Mouse (Mus musculus): ENCODE measurements around the gene Magi1.

Gene Magi1

DNA sequence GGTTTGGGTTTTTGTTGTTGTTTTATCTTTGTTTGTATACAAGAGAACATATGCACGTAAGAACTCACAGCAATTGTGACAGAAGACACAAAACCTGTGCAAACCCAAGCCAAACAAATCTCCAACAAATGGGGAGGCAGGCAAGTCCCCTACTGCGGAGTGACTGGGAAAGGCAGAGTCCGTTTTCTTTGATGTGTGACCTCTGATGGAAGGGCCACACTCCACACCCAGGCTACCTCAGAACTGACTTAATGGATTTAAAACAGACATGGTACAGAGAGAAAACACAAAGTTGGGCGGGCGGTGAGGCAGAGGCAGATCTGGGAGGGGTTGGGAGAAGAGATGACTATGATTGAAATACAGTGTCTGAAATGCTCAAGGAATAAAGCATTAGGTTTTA is 390.8 kb downstream of the Magi1 start:
- DNase-seq (ENCODE audit: low read depth): no peak

DNA sequence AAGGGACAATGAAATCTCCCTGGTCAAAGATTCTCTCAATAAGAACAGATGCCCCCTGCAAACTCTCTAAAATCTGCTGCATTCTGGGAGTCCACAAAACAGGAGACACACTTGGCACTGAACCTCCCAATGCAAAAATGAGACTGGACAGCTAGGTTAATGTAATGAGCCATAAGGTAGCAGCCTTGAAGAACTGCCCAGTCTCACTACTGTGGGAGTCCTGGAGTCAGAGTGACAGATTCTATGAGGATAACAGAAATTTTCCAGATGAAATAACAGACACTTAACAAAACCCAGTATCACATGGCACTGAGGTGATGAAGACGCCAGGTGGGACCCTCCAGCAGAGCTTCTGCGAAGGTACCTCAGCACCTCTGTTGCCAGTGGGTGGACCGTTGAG is 393.7 kb downstream of the Magi1 start:
- DNase-seq (ENCODE audit: low read depth): no peak

DNA sequence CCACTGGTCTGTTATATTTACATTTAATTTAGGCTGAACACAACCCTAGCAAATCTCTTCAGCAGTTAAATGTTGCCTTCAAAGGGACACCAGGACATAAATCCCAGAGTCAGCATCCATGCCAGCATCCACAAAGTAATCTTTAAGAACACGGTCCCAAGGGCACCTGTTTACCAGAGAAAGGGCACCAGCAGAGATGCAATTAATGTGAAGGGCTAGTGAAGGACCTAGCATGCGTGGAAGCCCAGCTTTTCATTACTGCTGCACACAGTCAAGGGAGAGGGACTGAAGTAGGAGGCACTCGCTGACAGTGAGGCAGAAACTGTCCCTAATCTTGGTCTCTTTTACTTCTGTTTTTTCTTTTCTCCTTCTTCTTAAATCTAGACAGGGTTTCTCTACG is 406.4 kb downstream of the Magi1 start:
- no peak for DNase-seq (ENCODE audit: low read depth)

DNA sequence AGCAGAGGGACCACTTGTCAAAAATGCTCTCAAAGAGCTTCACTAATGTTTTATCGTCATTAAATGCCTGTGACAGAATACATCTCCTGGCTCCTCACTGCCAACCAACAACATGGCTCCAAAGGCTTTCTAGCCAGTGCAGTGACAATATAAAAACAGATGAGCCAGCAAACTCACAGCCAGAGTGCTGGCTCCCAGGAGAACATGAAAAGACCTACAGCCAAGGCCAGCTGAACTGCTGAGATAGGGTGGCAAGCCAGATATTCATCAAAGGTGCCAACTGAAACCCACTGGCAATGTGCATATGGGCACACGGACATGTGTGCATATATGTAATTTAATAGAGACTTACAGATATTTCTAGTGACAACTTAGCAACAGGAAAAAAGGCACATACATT is 408.8 kb downstream of the Magi1 start:
- no peak for DNase-seq (ENCODE audit: low read depth)

DNA sequence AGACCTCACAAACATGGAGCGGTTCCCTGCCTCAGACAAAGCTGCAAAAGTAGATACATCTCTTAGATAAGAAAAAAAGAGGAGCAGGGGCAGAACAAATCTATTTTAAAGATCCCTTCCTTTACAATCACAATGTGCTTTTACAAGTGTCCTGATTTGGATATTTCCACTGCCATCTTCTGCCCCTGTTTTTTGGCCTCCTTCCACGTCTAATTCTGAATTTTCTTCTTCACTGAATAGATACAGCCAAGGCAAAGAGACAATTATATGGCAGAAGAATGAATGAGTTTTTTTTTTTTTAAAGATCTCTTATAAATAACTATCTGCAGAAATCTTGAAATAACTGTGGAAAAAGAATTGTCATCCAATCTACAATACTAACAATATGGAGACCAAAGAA is 409.3 kb downstream of the Magi1 start:
- DNase-seq (ENCODE audit: low read depth): no peak

DNA sequence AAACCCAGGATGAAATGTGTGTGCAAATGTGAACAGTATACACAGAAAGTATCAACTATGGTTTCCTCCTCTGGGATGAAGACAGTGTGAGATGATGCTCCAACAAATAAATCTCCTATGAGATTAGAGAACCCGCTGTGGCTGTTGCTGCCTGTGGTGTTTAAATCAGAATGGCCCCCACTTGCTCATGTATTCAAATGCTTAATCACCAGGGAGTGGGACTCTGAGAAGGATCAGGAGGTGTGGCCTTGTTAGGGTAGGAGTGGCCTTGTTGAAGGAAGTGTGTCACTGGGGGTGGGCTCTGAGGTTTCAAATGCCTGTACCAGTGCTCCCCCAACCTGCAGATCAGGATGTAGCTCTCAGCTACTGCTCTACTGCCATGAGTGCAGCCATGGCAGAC is 410.2 kb downstream of the Magi1 start:
- no peak for DNase-seq (ENCODE audit: low read depth)

DNA sequence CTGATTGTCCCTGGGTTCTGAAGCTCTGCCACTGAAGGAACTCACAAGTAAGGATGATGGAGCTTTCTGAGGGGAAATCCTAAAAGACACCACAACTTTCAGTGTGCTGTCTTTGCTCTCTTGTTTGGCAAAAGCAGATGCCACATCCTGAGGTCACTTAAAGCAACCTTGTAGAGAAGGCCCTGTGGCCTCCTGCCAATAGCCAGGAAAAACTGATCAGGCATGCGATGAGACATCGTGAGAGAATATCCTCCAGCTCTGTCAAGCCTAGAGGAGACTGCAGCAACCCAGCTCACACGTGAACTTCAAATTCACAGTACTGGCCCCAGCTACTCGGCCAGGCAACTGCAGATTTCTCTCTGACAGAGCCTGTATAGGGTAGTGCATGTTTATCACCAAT is 412.2 kb downstream of the Magi1 start:
- DNase-seq (ENCODE audit: low read depth): no peak

DNA sequence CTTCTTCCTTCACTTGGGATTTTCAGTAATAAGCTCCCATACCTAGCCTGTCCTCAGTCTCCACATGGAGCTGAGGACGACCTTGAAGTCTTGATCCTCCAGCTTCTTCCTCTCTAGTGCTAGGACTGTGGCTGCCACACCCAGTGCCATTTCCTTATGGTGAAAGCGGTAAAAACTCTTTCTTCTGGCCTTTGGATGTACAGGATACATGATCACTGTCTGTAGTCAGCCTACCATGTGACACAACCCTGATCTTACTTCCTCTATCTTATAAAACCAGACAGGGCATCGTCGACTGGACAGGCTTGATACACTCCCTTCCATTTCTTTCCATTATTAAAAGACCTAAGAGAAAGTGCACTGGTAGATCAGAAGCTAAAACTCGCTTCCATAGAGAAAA is 413.7 kb downstream of the Magi1 start:
- DNase-seq (ENCODE audit: low read depth): no peak

DNA sequence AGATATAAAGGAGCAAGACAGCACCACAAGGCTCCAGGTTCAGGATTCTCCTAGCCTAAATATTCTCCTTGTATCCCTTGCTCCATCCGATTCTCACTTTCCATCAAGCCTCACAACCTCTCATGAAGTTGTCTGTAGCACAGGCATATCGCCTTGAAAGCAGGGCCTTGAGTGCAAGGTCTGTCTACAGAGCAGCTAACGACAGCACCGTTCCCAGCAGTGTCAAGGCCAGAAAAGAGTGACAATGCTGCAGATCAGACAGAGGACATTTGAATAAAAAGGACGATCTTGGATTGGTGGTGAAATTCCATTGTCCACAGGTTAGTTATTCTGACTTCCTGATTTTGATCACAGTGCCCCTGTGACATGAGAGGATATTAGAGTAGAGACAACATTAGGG is 421.5 kb downstream of the Magi1 start:
- no peak for DNase-seq (ENCODE audit: low read depth)

DNA sequence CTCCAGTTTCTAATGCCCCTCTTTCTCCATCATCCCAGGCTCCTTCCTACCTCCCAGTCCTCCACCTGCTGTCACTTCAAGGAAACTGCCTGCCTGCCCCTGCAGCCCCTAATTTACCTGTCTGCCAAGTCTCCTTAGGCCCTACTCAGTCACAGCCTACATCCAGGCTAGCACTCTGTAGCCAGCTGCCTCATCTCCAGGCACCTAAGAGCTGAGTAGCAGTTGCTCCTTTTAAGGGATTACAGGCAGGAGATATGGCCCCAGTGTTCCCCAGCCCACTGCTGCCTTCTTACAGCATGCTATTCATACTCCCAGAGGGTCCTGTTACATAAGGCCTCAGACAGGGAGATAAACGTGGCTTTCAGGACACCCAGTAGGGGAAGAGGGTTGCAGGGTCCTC is 426.9 kb downstream of the Magi1 start:
- no peak for DNase-seq (ENCODE audit: low read depth)

DNA sequence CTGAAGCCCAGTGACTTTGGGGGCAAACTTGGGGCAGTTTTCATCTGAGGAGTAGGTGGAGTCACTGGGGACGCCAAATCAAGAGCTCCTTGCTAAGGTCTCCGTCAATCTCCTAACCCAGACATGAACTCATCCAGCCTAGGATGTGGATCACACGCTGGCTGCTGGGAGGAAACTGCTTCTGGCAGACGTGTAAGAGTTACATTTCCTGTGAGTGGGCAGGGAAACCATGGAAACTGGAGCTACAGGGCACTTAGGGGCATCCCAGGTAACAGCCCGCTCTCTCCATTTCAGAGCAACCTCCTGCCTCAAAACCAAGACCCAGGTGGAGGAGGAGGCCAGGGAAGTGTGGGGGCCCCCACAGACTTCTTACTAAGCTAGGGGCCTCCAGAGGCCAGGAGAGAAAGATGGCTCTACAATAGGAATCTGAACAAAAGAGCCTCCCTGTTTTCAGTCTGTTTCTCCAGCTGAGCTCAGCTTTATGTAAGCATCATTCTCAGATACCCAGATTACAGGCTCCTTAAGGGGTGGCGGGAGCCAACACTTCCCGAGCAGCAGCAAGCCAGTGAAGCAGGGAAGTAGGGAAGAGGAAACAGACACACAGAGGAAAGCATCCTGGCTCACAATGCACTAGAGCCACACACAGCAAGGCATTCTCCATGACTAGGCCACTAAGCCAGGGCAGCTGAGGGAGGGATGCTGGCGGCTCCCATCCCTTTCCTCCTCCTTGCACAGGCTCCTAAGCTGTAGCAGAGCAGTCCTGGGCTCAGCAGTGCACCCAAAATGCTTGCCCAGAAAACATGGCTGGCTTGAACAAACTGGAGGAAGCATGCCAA is 427.7 kb downstream of the Magi1 start:
- DNase-seq (ENCODE audit: low read depth): no peak

DNA sequence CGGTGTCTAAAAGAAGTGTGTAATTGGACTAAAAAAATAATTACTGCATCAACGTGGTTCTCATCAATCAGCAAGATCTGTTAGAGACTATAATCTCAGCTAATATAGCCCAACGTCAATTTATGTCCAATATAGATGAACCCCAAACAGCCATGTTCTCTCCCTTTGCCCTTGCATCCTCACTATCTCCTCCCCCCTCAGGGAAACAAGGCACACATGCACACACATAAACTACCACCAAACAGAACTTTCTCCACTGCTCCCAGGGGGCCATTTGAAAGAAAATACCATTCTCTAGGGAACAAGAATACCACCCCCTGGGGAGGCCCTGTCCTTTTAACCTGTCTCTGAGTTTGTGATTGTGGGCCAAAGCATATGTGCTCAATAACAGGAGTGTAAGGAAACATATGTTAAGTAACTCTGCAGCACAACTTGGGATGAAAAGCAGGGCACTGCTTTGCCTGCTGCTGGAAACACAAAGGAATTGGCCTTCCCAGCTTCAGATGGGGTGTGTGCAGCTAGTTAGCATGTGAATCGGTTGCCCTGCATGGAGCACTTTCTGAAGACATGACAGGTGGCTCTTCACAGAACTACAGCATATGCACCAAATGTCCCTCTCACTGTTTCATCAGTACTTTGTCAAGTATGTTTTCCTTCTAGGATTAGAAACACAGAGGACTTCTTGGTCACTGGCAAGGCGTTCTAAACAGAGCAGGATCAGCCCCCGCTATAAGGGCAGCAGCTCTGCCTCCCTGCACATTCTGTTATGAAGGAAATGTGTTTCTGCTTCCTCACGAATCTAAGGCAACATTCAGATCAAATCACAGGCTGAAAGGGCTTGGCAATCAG is 434.6 kb downstream of the Magi1 start:
- DNase-seq (ENCODE audit: low read depth): no peak

DNA sequence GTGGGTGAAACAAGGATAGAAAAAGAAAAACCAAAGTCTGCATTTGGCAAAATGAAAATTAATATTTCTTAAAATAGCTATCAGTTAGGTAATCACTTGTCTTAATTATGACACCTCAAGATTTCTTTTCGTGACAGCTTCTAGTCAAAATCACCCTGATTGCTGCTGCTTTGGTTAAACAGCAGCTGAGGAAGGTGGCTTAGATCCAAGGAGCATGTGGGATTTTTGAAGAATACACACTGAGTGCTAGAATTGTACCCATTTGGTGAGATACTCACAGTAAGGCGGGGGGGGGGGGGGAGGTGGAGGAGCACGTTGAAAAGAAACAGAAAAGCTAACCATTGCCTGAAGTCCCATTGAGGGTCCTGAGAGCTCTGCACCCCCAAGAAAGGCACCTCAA is 438.2 kb downstream of the Magi1 start:
- DNase-seq (ENCODE audit: low read depth): no peak

DNA sequence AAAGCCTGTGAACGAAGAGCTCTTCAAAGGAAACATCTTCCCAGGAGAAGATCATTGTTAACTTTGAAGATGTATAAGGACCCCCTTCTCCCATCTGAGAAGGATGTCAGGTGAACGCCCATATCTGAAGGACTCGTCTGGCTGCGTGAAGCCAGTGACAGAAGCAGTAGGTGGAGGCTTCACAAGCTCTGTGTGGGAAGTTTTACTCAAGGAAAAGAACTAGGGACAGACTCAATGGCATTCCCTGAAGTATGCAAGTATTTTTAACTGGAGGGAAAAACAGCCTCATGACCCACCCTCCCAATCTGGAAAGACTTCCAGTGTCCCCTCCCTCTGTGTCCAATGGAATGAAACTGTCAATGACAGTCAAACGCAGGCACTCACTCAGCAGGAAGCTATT is 438.6 kb downstream of the Magi1 start:
- DNase-seq (ENCODE audit: low read depth): no peak

DNA sequence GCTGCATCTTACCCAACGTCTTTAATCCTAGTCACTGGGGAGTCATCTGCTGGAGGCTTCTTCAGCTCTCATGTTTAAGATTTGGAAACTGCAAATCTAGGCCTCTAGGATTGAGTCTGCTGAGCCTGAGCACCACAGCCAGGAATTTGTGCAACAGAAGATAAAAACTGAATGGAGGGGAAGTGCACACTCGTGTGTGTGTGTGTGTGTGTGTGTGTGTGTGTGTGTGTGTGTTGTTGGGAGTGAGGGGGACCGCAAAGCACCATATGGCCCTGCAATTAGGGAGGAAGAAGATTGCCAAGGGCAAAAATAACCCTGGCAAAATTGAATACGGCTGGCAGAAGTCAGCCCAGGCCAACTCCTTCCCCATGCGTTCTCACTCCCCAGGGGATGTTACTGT is 439.1 kb downstream of the Magi1 start:
- DNase-seq (ENCODE audit: low read depth): no peak

DNA sequence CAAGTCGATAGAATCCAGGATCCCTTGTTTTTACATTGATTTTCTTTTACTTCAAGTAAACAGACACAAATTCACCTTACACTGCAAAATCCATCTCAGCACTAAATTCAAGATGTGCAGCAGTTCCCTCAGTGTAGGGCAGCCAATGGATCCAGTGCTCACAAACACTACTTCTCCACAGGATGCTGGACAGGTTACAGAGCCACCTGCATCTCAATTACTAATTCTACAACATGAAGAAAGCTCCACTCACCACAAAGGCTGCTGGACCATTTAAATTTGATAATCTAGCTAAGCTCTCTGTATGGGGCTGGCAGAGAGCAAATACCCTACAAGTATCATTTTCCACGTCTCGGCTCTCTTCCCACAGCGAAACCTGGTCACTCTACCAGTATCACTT is 445.3 kb downstream of the Magi1 start:
- no peak for DNase-seq (ENCODE audit: low read depth)

DNA sequence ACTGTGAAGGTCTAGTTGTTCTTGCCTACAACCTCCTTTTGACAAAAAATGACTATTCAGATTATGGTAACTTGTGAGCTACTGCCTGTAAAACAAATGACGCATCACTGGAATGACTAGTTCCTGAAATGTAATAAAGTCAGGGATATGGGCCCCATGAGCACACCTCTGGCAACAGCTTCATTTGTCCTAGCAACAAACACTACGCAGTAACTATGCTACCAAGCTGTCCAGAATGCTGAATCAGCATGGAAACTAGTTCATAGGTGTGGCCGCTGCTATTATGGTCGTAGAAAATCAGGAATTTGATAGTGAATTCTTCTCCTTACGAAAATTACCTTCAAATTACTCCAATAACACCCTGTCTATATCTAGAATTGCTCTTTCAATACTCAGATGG is 447.1 kb downstream of the Magi1 start:
- no peak for DNase-seq (ENCODE audit: low read depth)

DNA sequence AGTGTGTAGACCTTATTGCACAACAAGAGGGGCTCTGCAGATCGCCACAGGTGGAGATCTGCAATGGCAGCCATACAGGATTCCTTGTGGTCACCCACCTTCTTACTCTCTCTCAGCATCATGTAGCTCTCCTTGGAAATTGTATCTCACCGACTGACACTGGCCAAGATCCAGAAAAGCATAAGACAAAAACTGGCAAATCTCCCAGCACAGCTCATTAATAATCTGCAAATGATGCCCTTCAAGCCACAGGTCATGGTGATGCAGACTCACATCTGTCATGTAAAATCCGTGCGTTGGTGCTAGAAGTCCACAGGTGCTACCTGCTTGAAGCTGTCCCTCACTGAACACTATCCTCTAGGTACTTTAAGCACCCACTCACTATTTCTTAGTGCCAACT is 448.5 kb downstream of the Magi1 start:
- no peak for DNase-seq (ENCODE audit: low read depth)

DNA sequence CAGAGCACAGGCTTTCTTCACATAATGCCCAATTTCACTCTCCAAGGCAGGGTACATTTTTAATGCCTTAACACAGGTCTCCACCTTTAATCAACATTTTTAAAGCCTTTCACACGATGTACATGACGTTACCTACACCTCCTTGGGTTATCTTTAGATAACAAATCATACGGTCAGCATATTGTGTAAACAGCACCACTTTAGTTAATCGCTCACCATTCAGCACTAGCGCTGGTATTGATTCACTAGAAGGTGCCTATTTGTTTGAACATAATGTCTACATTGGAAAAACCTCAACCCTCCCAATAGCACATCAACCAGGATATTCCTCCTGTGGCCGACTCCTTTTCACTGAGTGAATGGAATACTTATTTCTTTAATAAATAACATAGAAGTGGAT is 455.5 kb downstream of the Magi1 start:
- DNase-seq (ENCODE audit: low read depth): no peak

DNA sequence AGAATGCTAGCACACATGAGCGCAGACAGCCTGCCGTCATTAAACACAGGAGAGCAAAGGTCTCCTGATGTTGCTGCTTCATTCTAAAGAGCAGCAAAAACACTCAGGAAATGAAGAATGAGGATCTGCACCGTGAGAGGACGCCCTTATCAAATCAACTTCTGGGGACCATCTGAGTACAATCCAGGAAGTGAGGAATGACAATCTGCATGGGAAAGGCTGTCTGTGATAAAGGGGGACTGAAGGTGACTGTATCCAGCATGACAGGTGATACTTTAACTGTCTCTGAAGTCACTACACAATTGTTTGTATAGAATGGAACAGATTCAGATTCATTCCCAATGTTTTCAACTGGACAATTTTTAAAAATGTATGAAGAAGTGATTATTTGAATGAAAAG is 456.8 kb downstream of the Magi1 start:
- no peak for DNase-seq (ENCODE audit: low read depth)

DNA sequence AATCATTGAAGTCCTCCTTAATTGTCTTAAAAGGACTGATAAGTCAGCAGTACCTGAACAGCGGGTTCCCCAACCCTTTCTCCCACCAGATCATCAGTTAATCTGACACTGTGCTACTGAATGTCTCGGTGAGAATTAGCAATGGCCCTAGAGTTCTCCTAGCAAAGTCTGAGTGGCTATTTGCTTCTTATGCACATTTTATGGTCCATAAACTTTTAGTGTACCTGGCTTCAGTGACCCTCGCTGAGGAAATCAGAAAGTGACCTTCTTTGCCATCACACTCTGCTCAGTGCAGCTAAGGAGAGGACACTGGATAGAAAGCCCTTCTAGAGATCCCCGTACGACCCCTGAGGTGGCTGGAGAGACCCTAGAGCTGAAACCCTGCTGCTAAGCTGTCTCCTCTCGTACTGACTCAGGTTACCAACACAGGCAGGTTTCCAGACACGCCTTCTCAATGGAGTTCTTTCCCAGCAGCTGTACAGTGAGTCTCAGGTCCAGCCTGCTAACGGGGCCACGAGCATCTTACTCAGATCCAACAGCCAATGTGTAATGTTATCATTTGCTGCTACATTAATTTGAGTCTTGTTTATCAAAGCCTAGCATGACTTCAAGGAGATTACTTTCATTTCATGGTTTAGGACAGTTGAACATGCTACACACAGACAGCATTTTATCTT is 461.4 kb downstream of the Magi1 start:
- DNase-seq (ENCODE audit: low read depth): no peak

DNA sequence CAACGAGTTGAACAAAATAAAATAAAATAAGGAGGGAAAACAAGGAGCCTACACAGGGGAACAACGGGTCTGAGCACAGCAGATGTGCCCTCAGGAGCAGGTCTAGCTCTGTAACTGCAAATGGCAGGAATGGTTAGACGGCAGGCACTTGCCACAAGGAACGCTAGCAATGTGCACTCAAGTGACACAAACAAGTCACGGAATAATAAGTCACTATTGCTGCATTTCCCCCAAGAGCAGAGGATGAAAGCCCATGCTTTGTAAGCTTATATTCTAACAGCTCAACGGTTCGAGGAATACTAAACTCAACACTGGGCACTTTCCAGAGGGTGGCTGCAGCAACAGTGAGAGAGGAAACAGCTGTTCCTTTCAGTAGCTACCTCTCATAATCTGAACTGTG is 462.2 kb downstream of the Magi1 start:
- DNase-seq (ENCODE audit: low read depth): no peak

DNA sequence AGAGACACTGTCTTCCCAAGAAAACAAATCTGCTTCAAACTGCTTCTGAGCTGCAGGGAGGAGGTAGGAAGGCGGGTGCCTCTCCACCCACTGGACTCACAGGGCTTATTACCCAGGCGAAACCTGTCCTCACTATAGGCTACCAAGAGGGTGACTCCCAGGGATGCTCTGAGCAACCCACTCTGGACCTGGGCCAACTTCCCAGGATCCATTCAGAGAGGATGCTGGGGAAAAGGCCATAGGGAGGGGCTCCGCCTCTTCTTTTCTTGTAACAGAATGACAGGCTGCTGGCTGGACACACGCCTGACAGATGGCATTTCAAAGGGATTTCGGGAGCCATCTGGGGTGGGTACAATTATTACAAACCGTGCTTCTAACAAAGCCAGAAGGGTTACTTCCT is 463.8 kb downstream of the Magi1 start:
- DNase-seq (ENCODE audit: low read depth): no peak
